Mouse (Mus musculus): ENCODE data around the gene Dyrk2. TPM values are rescaled to one million over a fixed set of nuclear protein-coding genes. Genes with fewer than 3 reads are reported as not detected.

Gene Dyrk2
- polyA plus RNA-seq, 1 experiment from 2014 or later: 9.9 TPM

DNA sequence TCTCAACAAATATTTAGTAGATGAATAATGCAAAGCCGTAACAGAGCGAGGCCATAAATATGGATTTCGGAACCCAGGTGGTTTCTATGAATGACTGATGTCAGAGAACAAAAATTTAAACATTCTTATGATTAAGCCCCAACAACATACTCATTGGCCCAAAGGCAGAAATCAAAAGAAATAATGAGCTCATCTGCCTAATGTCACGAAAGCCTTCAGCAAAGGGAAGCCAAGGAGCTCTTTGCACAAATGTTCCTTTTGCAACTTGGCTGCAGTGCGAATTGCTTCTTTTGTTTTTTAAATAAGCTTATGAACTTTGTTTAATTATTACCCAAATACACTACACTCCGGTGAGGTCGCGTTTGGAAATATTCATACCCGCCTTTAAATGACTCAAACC lies 29.4 kb downstream of the Dyrk2 start:
- no peak for ATAC-seq (ENCODE audit: insufficient number of reproducible peaks, insufficient read depth, low FRiP score, low TSS enrichment, low read depth)
- WGBS: 80% methylated on average over 9 of the region's 9 CpGs
- no peaks in the 10 kb centered on the region for H3K36me3 ChIP-seq

DNA sequence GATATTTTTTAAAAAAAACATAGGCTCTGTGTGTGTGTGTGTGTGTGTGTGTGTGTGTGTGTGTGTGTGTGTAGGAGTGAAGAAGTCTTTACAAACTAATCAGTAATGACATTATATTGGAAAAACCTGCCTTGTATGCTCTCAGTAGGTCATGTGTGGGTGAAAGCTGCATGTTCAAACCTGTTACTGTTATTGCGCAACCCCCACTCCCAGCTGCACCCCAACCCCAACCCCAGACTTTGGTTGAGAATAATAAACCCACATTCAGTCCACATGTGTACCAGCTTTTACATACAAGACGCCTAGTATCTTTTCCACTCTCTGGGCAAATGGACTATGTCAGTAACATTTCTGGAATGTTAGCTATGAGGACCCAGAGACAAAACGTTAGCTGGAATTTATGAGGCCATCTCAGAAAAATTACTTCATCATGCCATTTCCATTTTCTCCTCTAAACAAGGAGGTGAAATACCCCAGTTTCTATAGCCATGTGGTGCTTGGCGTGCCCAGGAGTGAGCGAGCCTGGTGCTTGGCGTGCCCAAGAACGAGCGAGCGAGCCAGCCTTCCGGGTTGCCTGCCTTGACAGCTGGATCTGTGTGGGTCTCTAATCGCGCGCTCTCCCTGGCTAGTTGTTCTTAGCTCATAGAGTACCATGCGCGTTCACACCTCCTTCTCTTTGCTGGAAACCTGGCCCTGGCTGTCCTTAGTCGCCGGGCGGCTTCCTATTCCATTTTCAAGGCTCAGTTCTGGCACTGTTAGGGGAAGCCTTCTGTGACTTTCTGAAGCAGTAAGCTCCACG lies 30.5 kb downstream of the Dyrk2 start:
- no peaks in the 10 kb centered on the region; the same call in 1 of the 2 replicates for H3K4me1 ChIP-seq
- no peak overlapping the region for H3K27ac ChIP-seq
- WGBS: 85% methylated on average over 19 of the region's 19 CpGs
- H3K27me3 ChIP-seq: no peaks in the 10 kb centered on the region
- H3K9me3 ChIP-seq: no peaks in the 10 kb centered on the region
- H3K4me2 ChIP-seq: no peak overlapping the region
- no peak for ATAC-seq (ENCODE audit: insufficient number of reproducible peaks, insufficient read depth, low FRiP score, low TSS enrichment, low read depth)
- H3K4me3 ChIP-seq: no peak overlapping the region
- no peaks in the 10 kb centered on the region for H3K36me3 ChIP-seq
- H3K9ac ChIP-seq: no peak overlapping the region

More for the DNA sequence above, 29.4 kb downstream of the Dyrk2 start:
- no peaks in the 10 kb centered on the region; the same call in 1 of the 2 replicates for H3K4me1 ChIP-seq
- H3K4me2 ChIP-seq: no peak overlapping the region
- H3K4me3 ChIP-seq: no peak overlapping the region
- H3K9me3 ChIP-seq: no peaks in the 10 kb centered on the region
- H3K27me3 ChIP-seq: no peaks in the 10 kb centered on the region
- H3K27ac ChIP-seq: no peak overlapping the region
- H3K9ac ChIP-seq: no peak overlapping the region

DNA sequence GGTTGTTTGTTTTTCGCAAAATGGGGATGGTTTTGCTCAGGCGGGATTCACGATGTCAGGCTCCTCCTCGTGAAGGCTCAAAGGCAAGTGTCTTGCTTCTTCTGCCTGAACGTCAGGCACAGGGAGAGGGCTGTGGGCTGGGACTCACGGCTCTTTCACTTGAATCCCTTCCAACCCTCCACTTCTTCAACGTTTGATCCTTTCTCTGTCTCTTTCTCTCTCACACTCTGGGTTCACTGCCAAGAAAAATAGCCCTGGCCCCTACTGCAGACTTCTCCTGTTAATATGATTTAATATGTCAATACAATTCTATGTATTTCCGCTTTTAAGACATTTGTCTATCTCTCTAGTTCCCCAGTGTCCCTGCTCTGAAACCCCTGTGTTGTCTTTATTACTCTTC lies 32.4 kb downstream of the Dyrk2 start:
- no peak overlapping the region for H3K9ac ChIP-seq
- H3K9me3 ChIP-seq: no peaks in the 10 kb centered on the region
- no peak overlapping the region for H3K27ac ChIP-seq
- H3K4me3 ChIP-seq: no peak overlapping the region
- H3K27me3 ChIP-seq: no peaks in the 10 kb centered on the region
- H3K36me3 ChIP-seq: no peaks in the 10 kb centered on the region
- H3K4me2 ChIP-seq: no peak overlapping the region
- no peaks in the 10 kb centered on the region; the same call in 1 of the 2 replicates for H3K4me1 ChIP-seq
- 67% methylated on average over 8 of the region's 8 CpGs for WGBS
- ATAC-seq (ENCODE audit: insufficient number of reproducible peaks, insufficient read depth, low FRiP score, low TSS enrichment, low read depth): no peak

DNA sequence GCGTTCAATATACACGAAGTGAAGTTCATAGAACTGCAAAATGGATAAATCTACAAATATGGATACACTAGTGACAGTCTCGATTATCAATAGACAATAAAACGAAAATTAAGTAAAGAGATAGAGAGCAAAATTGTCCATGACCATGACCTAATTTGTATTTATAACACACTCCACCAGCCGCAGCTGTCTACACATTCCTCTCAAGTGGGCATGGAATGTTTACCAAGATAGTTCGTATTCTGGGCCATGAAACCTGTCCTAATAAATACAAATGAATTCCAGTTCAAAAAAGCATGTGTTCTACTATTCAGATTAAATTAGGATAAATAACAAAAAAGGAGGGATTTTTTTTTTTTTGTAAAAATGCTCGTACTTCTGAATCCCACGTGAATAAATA lies 38.8 kb downstream of the Dyrk2 start:
- Histone ChIP-seq H3K27ac (no peak overlapping the region), H3K9me3 (no peaks in the 10 kb centered on the region), H3K4me1 (no peaks in the 10 kb centered on the region), H3K27me3 (no peaks in the 10 kb centered on the region), H3K4me2 (no peak overlapping the region), H3K36me3 (no peaks in the 10 kb centered on the region), H3K9ac (no peak overlapping the region), H3K4me3 (no peak overlapping the region)
- WGBS: 75% methylated on average over 8 of the region's 8 CpGs
- ATAC-seq (ENCODE audit: insufficient number of reproducible peaks, insufficient read depth, low FRiP score, low TSS enrichment, low read depth): no peak

DNA sequence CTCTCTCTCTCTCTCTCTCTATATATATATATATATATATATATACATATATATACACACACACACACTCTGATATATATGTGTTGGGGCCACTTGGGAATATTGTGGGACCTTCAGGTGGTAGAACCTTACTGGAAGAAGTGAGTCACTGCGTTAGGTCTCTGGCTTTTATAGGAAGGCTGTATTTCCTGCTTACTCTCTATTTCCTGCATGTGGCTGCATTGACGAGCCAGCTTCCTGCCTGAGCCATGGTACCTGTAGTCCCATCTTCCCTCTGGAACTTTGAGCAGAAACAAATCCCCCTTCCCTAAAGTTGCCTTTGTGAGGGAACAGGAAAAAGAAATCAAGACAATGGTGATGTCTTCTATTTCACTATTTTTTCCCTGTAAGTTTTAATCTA lies 40.4 kb downstream of the Dyrk2 start:
- Histone ChIP-seq H3K4me3 (no peak overlapping the region), H3K27ac (no peak overlapping the region), H3K4me1 (no peaks in the 10 kb centered on the region), H3K4me2 (no peak overlapping the region), H3K9me3 (no peaks in the 10 kb centered on the region), H3K36me3 (no peaks in the 10 kb centered on the region), H3K9ac (no peak overlapping the region), H3K27me3 (no peaks in the 10 kb centered on the region)
- ATAC-seq (ENCODE audit: insufficient number of reproducible peaks, insufficient read depth, low FRiP score, low TSS enrichment, low read depth): no peak
- WGBS: 73% methylated on average over 2 of the region's 2 CpGs

DNA sequence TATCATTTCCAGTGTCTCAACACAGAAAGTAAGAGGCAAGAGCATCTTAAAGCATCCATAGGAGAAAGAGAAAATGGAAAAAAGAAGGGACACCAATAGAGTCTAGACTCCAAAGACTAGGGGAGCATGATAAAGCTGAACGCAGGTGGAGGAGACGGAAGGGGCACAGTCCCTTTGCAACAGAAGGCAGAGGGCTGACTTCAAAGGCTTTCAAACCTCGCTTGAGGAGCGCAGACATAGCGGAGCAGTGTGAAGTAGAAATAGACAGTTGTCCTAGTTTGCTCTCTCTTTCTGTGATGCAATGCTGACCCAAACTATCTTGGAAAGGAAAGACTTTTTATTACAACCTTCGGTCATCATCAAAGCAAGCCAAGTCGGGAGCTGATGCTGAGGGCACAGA lies 42.9 kb downstream of the Dyrk2 start:
- no peak for ATAC-seq (ENCODE audit: insufficient number of reproducible peaks, insufficient read depth, low FRiP score, low TSS enrichment, low read depth)
- Histone ChIP-seq H3K4me2 (no peak overlapping the region), H3K4me3 (no peak overlapping the region), H3K36me3 (no peaks in the 10 kb centered on the region), H3K4me1 (no peaks in the 10 kb centered on the region), H3K27ac (no peak overlapping the region), H3K9ac (no peak overlapping the region), H3K9me3 (no peaks in the 10 kb centered on the region), H3K27me3 (no peaks in the 10 kb centered on the region)
- WGBS: 95% methylated on average over 7 of the region's 7 CpGs

DNA sequence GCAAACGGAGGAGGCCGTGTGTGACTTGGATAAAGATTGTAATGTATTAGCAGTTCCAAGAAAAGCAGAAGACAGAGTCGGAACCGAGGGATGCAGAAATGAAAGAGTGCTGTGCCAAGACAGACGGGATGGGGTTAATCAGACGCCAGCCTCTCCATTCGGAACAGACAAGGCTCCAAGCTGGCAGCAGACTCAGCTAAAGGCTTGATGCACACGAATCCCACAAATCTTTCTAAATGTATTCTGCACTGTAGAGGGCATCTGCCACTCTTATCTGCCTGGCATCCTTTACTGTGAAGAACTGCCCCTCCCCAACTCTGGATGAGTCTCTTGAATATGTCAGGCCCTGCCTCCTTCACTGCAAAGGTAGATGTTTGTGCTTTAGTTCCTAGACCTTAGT lies 45.2 kb downstream of the Dyrk2 start:
- WGBS: 78% methylated on average over 8 of the region's 8 CpGs
- peaks cover 7% of the 10 kb centered on the region; the same call in 1 of the 2 replicates for H3K4me1 ChIP-seq
- ATAC-seq (ENCODE audit: insufficient number of reproducible peaks, insufficient read depth, low FRiP score, low TSS enrichment, low read depth): no peak
- no peak overlapping the region for H3K27ac ChIP-seq
- no peaks in the 10 kb centered on the region for H3K9me3 ChIP-seq
- no peak overlapping the region for H3K4me3 ChIP-seq
- no peak overlapping the region for H3K4me2 ChIP-seq
- H3K9ac ChIP-seq: no peak overlapping the region
- no peaks in the 10 kb centered on the region for H3K36me3 ChIP-seq
- no peaks in the 10 kb centered on the region for H3K27me3 ChIP-seq

DNA sequence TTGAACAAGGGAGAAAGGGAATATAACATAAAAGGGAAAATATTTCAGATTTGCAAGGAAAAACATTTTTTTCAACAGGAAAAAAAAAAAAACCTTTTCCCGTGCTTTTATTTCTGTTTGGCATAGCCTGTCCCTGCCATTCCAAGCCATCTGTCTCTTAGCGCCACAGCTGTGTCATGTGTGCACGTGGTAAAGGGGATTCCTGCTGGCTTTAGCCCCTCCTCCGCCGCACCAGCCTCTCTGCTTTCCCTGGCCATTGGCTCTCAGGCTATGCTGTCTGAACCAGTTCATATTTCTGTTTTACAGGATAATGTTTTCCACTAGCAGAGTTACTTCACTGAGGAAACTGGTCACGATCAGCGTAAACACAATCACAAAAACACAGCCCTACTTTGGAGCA lies 49.1 kb downstream of the Dyrk2 start:
- H3K27ac ChIP-seq: peak overlapping the region; percentile 28; the same call in 1 of the 2 replicates
- H3K4me2 ChIP-seq: no peak overlapping the region
- no peak overlapping the region for H3K9ac ChIP-seq
- no peaks in the 10 kb centered on the region for H3K36me3 ChIP-seq
- peaks cover 7% of the 10 kb centered on the region; the same call in 1 of the 2 replicates for H3K4me1 ChIP-seq
- no peak for ATAC-seq (ENCODE audit: insufficient number of reproducible peaks, insufficient read depth, low FRiP score, low TSS enrichment, low read depth)
- no peaks in the 10 kb centered on the region for H3K9me3 ChIP-seq
- no peaks in the 10 kb centered on the region for H3K27me3 ChIP-seq
- H3K4me3 ChIP-seq: no peak overlapping the region
- 34% methylated on average over 7 of the region's 7 CpGs for WGBS

DNA sequence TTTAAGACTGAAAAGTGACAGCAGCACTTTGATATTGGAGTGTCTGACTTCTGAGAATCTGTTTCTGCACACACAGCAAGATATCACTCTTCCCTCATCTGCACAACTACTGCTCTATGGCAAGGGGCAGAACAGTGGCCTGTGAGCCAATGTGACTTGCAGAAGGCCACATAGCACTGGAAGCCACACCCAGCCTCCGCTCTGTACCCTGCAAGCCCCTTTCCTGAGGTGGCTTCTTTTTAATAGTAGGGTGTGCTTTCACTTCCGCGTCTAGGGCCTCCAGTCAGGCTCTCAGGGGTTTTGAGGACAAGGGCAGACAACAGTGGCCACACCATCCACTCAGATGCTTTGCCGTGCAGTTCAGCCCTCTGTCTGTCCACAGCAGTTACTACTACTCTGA lies 50.2 kb downstream of the Dyrk2 start:
- H3K27me3 ChIP-seq: no peaks in the 10 kb centered on the region
- no peaks in the 10 kb centered on the region for H3K36me3 ChIP-seq
- H3K4me1 ChIP-seq: peaks cover 7% of the 10 kb centered on the region; the same call in 1 of the 2 replicates
- H3K9ac ChIP-seq: no peak overlapping the region
- no peaks in the 10 kb centered on the region for H3K9me3 ChIP-seq
- H3K27ac ChIP-seq: no peak overlapping the region
- no peak for ATAC-seq (ENCODE audit: insufficient number of reproducible peaks, insufficient read depth, low FRiP score, low TSS enrichment, low read depth)
- no peak overlapping the region for H3K4me3 ChIP-seq
- 86% methylated on average over 4 of the region's 4 CpGs for WGBS
- H3K4me2 ChIP-seq: no peak overlapping the region

DNA sequence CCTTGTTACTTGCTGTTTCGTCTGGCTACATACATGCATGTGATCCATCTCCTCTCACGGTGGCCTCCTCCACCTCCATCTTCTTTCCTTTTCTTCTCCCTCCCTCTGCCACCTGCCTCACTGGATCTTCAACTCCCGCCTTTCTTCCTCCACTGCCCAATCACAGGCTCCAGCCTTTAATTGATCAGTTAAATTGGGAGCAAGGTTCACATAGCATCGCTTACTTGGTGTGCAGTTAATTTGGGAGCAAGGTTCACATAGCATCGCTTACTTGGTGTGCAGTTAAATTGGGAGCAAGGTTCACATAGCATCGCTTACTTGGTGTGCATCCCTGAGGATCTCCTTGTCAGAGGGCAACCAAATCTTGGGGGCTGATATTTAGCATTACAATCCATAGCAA lies 52.9 kb downstream of the Dyrk2 start:
- Histone ChIP-seq H3K36me3 (no peaks in the 10 kb centered on the region), H3K4me3 (no peak overlapping the region), H3K27me3 (no peaks in the 10 kb centered on the region), H3K9ac (no peak overlapping the region), H3K4me2 (no peak overlapping the region), H3K9me3 (no peaks in the 10 kb centered on the region), H3K4me1 (peaks cover 11% of the 10 kb centered on the region), H3K27ac (no peak overlapping the region)
- ATAC-seq (ENCODE audit: insufficient number of reproducible peaks, insufficient read depth, low FRiP score, low TSS enrichment, low read depth): no peak
- 89% methylated on average over 6 of the region's 6 CpGs for WGBS

DNA sequence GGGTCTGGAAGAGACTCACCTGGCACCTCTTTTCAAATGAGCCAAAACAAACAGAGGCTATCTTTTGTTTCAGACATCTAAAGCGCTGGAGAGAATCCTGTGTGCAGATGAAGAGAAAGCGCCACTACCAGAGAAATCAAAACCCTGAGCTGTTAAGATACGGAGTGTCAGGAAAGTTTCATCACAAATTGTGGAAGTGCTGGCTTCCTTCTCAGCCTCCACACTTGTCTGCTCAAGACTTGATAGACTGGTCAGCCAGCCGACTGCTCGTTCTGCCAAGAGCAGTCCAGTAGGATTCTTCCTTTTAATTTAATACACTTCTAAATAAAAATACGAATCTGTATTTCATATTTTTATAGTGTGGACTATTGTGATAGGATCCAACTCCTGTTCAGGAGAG lies 58.1 kb downstream of the Dyrk2 start:
- Histone ChIP-seq H3K27me3 (no peaks in the 10 kb centered on the region), H3K4me3 (no peak overlapping the region), H3K9me3 (no peaks in the 10 kb centered on the region), H3K4me2 (no peak overlapping the region), H3K27ac (no peak overlapping the region), H3K4me1 (peaks cover 19% of the 10 kb centered on the region), H3K9ac (no peak overlapping the region), H3K36me3 (no peaks in the 10 kb centered on the region)
- no peak for ATAC-seq (ENCODE audit: insufficient number of reproducible peaks, insufficient read depth, low FRiP score, low TSS enrichment, low read depth)
- 72% methylated on average over 6 of the region's 6 CpGs for WGBS

DNA sequence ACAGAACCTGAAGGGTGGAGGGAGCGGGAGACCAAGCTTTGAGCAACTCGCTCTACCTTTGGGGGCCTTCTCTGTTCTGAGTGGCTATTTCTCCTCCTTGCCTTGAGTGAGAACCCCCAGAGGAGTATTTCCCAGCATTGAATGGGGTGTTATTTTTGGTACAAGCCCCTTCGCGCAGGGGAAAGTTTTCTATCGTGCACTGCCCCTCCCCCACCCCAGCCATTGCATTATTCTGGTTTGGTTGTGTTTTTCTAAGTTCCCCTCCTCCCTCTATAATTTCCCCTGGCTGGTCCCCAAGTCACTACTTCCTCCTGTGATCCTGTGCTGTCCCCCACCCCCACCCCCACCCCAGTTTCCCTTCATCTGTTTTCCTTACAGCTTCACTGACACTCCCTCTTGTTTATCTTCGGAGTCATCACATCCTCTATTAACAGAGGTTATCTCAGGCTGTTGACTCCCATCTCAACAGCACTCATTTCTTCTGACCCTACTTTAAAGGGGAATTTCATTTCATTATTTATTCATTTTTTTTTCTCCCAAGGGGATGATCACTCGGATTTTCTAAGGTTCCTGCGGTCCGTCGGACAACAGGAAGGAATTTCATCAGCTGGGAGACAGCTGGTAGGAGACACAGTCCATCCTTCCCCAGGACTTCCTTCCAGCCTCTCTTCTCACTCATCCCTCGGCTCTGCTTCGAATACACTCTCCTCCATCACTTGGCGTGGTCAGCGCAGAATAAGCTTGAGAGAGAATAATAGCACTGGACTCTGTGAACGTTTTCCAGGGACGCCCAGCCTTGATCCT lies 58.9 kb downstream of the Dyrk2 start:
- no peak overlapping the region for H3K4me2 ChIP-seq
- peaks cover 19% of the 10 kb centered on the region for H3K4me1 ChIP-seq
- no peaks in the 10 kb centered on the region for H3K9me3 ChIP-seq
- no peak overlapping the region for H3K9ac ChIP-seq
- peak; percentile 52; the same call in 1 of the 2 replicates for ATAC-seq (ENCODE audit: insufficient number of reproducible peaks, insufficient read depth, low FRiP score, low TSS enrichment, low read depth)
- H3K27ac ChIP-seq: no peak overlapping the region
- WGBS: 56% methylated on average over 16 of the region's 16 CpGs
- no peak overlapping the region for H3K4me3 ChIP-seq
- no peaks in the 10 kb centered on the region for H3K27me3 ChIP-seq
- H3K36me3 ChIP-seq: no peaks in the 10 kb centered on the region
